Mouse (Mus musculus) activated CD4-positive, CD25-positive, alpha-beta regulatory T cell, adult 4 months (primary cell): ENCODE measurements at regions not wholly inside any gene's neighbourhood (a gene's known extent, or its start where the extent isn't known, plus 50 kb on each side); places are given as distances from the start of the nearest gene placed in this dataset.

ENCODE experiments used
- ATAC-seq: one replicate; pipeline ENCODE4 v1.8.0; 2017

GRCm38 (mm10) chr8:35877581-35877980 lies 112.0 kb downstream of the Gm19410 start:
- no peak for ATAC-seq

GRCm38 (mm10) chr8:35881810-35882209 lies 116.2 kb downstream of the Gm19410 start:
- no peak for ATAC-seq

GRCm38 (mm10) chr8:35882638-35883455 lies 117.3 kb downstream of the Gm19410 start:
- no peak for ATAC-seq

- ATAC-seq, result no peak
Observed at GRCm38 (mm10) chr8:35883456-35883780, 117.8 kb downstream of the Gm19410 start.

- no peak for ATAC-seq
Observed at GRCm38 (mm10) chr8:35884545-35884944, 119.0 kb downstream of the Gm19410 start.

- no peak for ATAC-seq
Observed at GRCm38 (mm10) chr8:35890083-35890482, 124.5 kb downstream of the Gm19410 start.

GRCm38 (mm10) chr8:35891769-35892168 lies 126.2 kb downstream of the Gm19410 start:
- ATAC-seq, result no peak

GRCm38 (mm10) chr8:35898493-35898892 lies 132.9 kb downstream of the Gm19410 start:
- ATAC-seq, result no peak

GRCm38 (mm10) chr8:35901490-35901889 lies 135.9 kb downstream of the Gm19410 start:
- no peak for ATAC-seq

GRCm38 (mm10) chr8:35904711-35905450 lies 139.3 kb downstream of the Gm19410 start:
- ATAC-seq, result no peak

GRCm38 (mm10) chr8:35907998-35908397 lies 142.4 kb downstream of the Gm19410 start:
- ATAC-seq, result no peak

- no peak for ATAC-seq
Observed at GRCm38 (mm10) chr8:35912264-35912663, 146.7 kb downstream of the Gm19410 start.

GRCm38 (mm10) chr8:35915878-35916518 lies 150.4 kb downstream of the Gm19410 start:
- ATAC-seq, result no peak

GRCm38 (mm10) chr8:35917573-35917972 lies 152.0 kb downstream of the Gm19410 start:
- no peak for ATAC-seq

GRCm38 (mm10) chr8:35919451-35919850 lies 153.9 kb downstream of the Gm19410 start:
- ATAC-seq, result no peak

GRCm38 (mm10) chr8:35919859-35920675 lies 154.5 kb downstream of the Gm19410 start:
- no peak for ATAC-seq

- ATAC-seq, result no peak
Observed at GRCm38 (mm10) chr8:35924026-35924425, 158.4 kb downstream of the Gm19410 start.

GRCm38 (mm10) chr8:35927408-35927871 lies 161.8 kb downstream of the Gm19410 start:
- no peak for ATAC-seq

GRCm38 (mm10) chr8:35930291-35930690 lies 164.7 kb downstream of the Gm19410 start:
- no peak for ATAC-seq

GRCm38 (mm10) chr8:35933186-35934114 lies 167.9 kb downstream of the Gm19410 start:
- no peak for ATAC-seq

GRCm38 (mm10) chr8:35934115-35934607 lies 168.6 kb downstream of the Gm19410 start:
- no peak for ATAC-seq
